Mouse (Mus musculus) C2C12 (cell line): ENCODE results near the gene Lypd6. TPM values are rescaled to one million over a fixed set of nuclear protein-coding genes. Genes with fewer than 3 reads are reported as not detected.

Experiments
- H3K27me3 ChIP-seq: one replicate; pipeline ENCODE4 v1.6.1; 2011; ENCODE audit not compliant: control insufficient read depth, insufficient read depth, insufficient read length
- H3K36me3 ChIP-seq: one replicate; pipeline ENCODE4 v1.6.1; 2011; ENCODE audit not compliant: control insufficient read depth, insufficient read depth
- H3K4me3 ChIP-seq: one replicate; pipeline ENCODE4 v1.5.1; 2011; ENCODE audit warnings: mild to moderate bottlenecking, control low read depth; ENCODE audit not compliant: poor library complexity, insufficient read depth, severe bottlenecking
- H3K79me2 ChIP-seq: one replicate; pipeline ENCODE4 v1.6.1; 2011; ENCODE audit not compliant: control insufficient read depth, insufficient read depth
- H3K79me3 ChIP-seq: one replicate; pipeline ENCODE4 v1.6.1; 2011; ENCODE audit warnings: low read depth, control low read depth
- H3ac ChIP-seq: one replicate; pipeline ENCODE3; 2011; ENCODE audit warnings: low read depth; ENCODE audit not compliant: control insufficient read depth, insufficient read length
- CEBPB ChIP-seq: IDR thresholded peaks from one replicate; pipeline ENCODE4 v1.6.1; 2011; ENCODE audit warnings: low read depth, mild to moderate bottlenecking, control low read depth, moderate library complexity
- CTCF ChIP-seq: IDR thresholded peaks from one replicate; pipeline ENCODE4 v1.5.1; 2011; ENCODE audit not compliant: control insufficient read depth, insufficient read depth, insufficient read length
- FOSL1 ChIP-seq: IDR thresholded peaks from one replicate; pipeline ENCODE4 v1.8.0; 2011; ENCODE audit warnings: mild to moderate bottlenecking, low read length; ENCODE audit not compliant: poor library complexity, insufficient read depth, severe bottlenecking
- MAX ChIP-seq: IDR thresholded peaks from one replicate; pipeline ENCODE4 v1.6.1; 2011; ENCODE audit warnings: mild to moderate bottlenecking, control low read depth
- MYOD1 ChIP-seq: IDR thresholded peaks from one replicate; pipeline ENCODE4 v1.6.1; 2011; ENCODE audit warnings: low read depth; ENCODE audit not compliant: control insufficient read depth, insufficient read length
- MYOG ChIP-seq: IDR thresholded peaks from one replicate; pipeline ENCODE4 v1.6.1; 2011; ENCODE audit not compliant: control insufficient read depth, insufficient read length; ENCODE audit errors: extremely low read depth
- USF1 ChIP-seq: IDR thresholded peaks from one replicate; pipeline ENCODE4 v1.6.1; 2011; ENCODE audit warnings: low read depth, mild to moderate bottlenecking, control low read depth, moderate library complexity
- polyA plus RNA-seq: library from polyadenylated mRNA; unstranded; fragments of >200 nt; fragmentation: generic; extraction: Trizol; gene quantifications from one replicate; pipeline ENCODE4 v1.2.1, GENCODE M21; 2012; ENCODE audit warnings: missing spikeins

Lypd6 gene
- polyA plus RNA-seq, 1 experiment = 0.55 TPM

DNA sequence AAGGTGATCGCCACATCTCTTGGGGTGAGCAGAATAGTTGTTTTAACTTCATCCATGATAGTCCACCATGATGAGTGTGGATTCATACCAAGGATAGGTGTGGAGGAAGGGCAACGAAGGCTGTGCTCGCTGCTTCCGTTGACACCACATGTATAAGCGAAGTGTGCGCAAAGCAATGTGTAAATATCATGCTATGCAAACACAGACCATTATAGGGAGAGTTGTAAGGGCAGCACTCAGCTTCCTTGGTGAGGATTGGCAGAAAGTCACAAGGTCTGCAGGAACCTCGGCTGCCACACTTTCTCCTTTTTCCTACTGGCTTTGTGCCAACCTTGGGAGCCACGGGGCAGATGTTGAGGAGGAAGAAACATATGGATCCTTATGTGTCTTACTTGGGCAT lies 97.4 kb downstream of the Lypd6 start:
- TF ChIP-seq USF1 = no peak
- no peak for TF ChIP-seq MAX
- no peak for TF ChIP-seq CEBPB
- no peak for TF ChIP-seq MYOG
- no peak for TF ChIP-seq CTCF
- TF ChIP-seq MYOD1 = no peak
- TF ChIP-seq FOSL1 = no peak
- no peaks in the 10 kb centered on the region for H3K79me2 ChIP-seq
- H3K27me3 ChIP-seq = no peaks in the 10 kb centered on the region
- H3K36me3 ChIP-seq = no peaks in the 10 kb centered on the region
- no peak overlapping the region for H3ac ChIP-seq
- no peaks in the 10 kb centered on the region for H3K79me3 ChIP-seq
- no peak overlapping the region for H3K4me3 ChIP-seq

DNA sequence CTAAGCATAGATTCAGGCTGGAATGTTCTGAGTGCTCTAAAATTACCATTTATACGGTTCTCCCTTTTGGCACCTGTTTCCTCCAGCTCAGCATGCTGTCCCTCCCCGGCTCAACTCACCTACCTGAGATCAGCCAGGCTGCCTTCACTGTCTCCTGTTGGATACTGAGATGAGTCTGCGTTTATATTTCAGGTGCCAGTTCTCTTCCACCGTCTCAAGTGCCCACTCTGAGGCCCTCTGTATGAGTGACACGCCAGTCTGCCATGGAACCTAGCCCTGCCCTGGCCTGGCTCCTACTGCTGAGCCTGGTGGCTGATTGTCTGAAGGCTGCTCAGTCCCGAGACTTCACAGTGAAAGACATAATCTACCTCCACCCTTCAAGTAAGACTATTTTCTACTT lies 99.0 kb downstream of the Lypd6 start:
- H3K36me3 ChIP-seq = no peaks in the 10 kb centered on the region

DNA sequence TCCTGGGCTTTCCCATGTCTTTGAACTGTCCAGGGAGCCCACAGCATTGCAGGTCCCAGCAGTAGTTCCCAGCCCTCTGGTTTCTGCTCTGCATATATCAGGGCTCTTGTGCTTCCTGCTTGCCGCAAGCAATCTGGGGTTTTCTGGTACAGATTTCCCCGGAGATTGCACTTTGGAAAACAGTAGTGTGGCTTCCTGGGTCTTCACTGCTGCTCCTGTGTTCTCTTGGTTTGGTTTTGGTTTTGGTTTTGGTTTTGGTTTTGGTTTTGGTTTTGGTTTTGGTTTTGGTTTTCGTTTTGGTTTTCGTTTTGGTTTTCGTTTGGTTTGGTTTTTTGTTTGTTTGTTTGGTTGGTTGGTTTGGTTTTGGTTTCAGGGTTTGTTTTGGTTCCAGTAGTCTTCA lies 99.9 kb downstream of the Lypd6 start:
- Histone ChIP-seq H3K36me3 (no peaks in the 10 kb centered on the region), H3K4me3 (no peak overlapping the region), H3K79me3 (no peaks in the 10 kb centered on the region), H3K27me3 (no peaks in the 10 kb centered on the region), H3K79me2 (no peaks in the 10 kb centered on the region), H3ac (no peak overlapping the region)
- TF ChIP-seq FOSL1 = no peak
- TF ChIP-seq CEBPB = no peak
- TF ChIP-seq USF1 = no peak
- no peak for TF ChIP-seq MYOD1
- TF ChIP-seq CTCF = no peak
- no peak for TF ChIP-seq MYOG
- TF ChIP-seq MAX = no peak

More for the DNA sequence above, 99.0 kb downstream of the Lypd6 start:
- no peaks in the 10 kb centered on the region for H3K27me3 ChIP-seq
- no peak overlapping the region for H3K4me3 ChIP-seq
- no peaks in the 10 kb centered on the region for H3K79me2 ChIP-seq
- TF ChIP-seq FOSL1 = no peak
- TF ChIP-seq USF1 = no peak
- TF ChIP-seq CTCF = no peak
- no peak for TF ChIP-seq CEBPB
- no peaks in the 10 kb centered on the region for H3K79me3 ChIP-seq
- H3ac ChIP-seq = no peak overlapping the region

DNA sequence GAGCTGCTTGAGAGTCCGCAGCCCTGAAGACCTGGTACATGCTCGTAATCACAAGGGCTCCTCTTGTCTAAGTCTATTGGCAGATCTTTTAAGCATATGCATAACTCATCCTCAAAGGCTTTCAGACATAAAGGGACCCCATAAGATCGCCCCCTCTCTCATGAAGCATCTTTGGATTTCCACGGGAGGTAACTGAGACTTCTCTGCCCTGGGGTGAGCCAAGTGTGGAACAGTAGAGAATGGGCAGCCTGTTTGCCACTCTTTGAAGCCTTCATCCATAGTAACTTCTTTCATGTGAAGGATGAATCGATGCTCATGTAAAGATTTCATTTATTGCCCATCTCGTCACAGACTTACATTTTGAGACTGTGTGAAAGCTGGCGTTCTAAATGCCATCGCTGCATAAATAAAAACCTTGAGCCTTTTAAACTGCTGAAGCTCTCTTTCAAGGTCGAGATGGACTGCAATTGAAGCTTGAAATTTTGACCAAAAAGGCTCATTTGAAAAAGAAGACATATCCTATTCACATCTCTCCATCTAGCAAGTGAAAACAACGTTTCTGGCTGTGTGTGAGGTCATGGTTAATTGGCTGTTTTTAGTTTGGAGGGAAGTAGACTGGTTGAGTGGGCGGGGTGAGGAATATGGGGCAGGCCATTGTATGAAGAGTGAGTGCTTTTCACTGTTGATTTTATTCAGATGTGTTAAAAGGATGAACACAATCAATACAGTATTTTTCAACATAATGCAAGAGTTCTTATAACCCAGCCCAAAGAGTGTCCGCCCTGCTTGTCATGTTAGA lies 107.7 kb downstream of the Lypd6 start:
- H3K27me3 ChIP-seq = no peaks in the 10 kb centered on the region
- no peaks in the 10 kb centered on the region for H3K36me3 ChIP-seq
- H3K79me2 ChIP-seq = no peaks in the 10 kb centered on the region
- no peak overlapping the region for H3ac ChIP-seq
- H3K79me3 ChIP-seq = no peaks in the 10 kb centered on the region
- TF ChIP-seq CTCF (no peak), MYOD1 (no peak), MYOG (no peak), USF1 (no peak), CEBPB (no peak), FOSL1 (no peak), MAX (no peak)
- no peak overlapping the region for H3K4me3 ChIP-seq

DNA sequence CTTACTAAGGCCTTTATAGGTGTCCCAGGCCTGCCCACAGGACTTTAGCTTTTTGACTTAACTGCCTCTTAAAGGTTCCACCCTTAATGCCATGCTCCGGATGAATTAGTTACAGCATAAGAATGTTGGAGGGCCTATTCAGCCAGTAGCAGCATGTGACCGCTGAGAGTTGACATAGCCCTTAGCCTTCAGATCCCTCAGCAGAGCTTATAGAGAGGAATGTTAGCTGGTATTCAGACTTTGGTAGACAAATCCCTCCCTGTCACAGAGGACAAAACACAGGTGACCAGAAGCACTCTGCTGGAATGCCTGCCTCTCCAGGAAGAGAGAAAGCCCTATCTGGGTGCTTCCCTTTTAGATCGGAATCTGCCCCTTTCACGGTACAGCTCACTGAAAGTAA lies 109.5 kb downstream of the Lypd6 start:
- no peak overlapping the region for H3K4me3 ChIP-seq
- no peak overlapping the region for H3ac ChIP-seq

DNA sequence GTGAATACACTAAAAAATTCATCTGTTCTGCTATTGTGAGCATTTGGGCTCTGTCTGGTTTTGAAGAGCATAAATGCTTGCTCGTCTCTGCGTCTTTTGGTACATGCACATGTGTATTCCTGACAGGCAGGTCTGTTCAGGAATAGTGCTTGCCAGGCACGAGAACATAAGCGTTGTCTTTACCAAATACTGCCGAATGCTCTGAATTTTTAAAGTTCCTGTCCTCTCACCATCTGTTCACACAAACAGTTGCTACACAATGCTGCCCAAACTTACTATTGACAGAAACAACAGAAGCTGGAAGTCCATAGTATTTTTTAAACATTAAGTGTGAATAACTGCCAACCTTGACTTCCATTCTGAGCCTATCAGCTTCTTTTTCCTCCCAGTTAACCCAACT lies 112.9 kb downstream of the Lypd6 start:
- Histone ChIP-seq H3K27me3 (no peaks in the 10 kb centered on the region), H3K4me3 (no peak overlapping the region), H3K36me3 (no peaks in the 10 kb centered on the region), H3K79me2 (no peaks in the 10 kb centered on the region), H3K79me3 (no peaks in the 10 kb centered on the region), H3ac (no peak overlapping the region)
- no peak for TF ChIP-seq FOSL1
- no peak for TF ChIP-seq MAX
- TF ChIP-seq CTCF = no peak
- no peak for TF ChIP-seq CEBPB
- no peak for TF ChIP-seq USF1
- TF ChIP-seq MYOD1 = no peak
- TF ChIP-seq MYOG = no peak

More for the DNA sequence above, 109.5 kb downstream of the Lypd6 start:
- no peaks in the 10 kb centered on the region for H3K79me3 ChIP-seq
- H3K79me2 ChIP-seq = no peaks in the 10 kb centered on the region
- H3K27me3 ChIP-seq = no peaks in the 10 kb centered on the region
- no peaks in the 10 kb centered on the region for H3K36me3 ChIP-seq
- no peak for TF ChIP-seq FOSL1
